Mouse (Mus musculus) c-Kit-negative CD71-positive TER-119-positive erythroid progenitor cells, embryonic 14.5 days (primary cell): ENCODE data around the gene Pnp2.
A peak's percentile ranks its signal among the peaks of the same experiment; 100 is the strongest.
"Not testable (repeated sequence)": the region's sequence is repeated elsewhere in the genome, so short reads cannot be mapped to it uniquely, and the experiment has no call there.

Source experiments
- DNase-seq: peaks from one replicate; pipeline ENCODE4 v3.0.0-alpha.2; 2013; ENCODE audit warnings: low read depth, low spot score

Pnp2 gene

DNA sequence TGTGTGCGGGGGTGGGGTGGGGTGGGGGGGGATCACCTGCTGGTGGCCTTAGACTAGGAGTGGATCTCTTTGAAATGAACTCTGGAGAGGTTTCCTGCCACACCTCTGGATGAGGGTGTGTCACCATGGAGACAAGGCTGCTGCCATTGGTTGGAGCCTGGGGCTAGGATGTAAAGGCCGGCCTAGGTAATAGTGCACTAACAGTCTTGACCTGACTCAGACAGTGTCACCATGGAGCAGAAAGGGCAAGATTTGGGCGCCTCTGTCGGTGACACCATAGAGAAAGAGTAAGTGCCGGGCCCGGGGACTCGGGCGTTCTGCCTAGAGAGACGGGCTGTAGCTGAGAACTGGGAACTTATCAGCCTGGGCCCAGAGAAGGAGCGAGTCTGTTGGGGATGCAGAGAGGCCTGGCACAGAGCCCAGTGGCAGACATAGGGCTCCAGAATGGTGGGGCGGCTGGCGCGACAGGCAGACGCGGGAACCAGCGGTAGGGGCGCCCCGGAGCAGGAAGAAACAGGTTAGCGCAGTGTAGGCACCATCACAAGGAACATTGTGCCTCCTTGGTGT, at the start of gene Pnp2:
Pnp2 (plus strand) TSS at position 51 of the 567 bp plus-strand sequence.
- DNase-seq: not testable (repeated sequence)

DNA sequence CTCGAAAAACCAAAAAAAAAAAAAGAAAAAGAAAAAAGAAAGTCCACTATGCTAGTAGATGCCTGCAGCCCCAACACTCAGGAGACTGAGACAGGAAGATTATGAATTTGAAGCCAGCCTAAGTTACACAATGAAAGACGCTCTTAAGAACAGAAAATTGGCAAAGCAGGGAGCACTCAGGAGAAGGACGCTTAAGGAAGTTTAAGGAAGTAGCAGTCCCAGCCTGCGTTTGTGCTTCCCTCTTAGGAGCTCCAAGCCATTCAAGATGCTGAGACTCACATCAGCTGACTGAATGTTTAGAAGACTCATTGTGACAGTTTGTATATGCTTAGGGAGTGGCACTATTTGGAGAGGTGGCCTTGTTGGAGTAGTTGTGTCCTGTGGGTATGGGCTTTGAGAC, 47.7 kb upstream of the Pnp2 start:
- no peak for DNase-seq

DNA sequence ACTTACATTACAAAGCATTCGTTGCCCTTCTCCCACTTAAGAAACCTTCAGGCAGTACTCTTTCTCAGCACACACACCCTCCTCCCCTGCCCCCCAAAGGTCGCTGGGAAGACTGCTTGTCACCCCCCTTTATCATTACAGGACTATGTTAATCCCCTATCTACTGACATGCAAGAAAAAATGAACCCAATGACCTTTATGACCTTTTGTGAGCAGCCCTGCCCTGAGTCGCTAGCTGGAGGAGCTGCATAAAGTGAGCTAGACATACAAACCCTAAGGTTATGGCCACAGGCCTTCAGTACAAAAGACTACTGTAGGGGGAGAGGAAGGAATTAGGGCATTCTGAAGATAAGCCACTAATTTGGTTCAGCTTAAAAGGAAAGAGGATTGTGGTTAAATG, 44.4 kb upstream of the Pnp2 start:
- DNase-seq: no peak

DNA sequence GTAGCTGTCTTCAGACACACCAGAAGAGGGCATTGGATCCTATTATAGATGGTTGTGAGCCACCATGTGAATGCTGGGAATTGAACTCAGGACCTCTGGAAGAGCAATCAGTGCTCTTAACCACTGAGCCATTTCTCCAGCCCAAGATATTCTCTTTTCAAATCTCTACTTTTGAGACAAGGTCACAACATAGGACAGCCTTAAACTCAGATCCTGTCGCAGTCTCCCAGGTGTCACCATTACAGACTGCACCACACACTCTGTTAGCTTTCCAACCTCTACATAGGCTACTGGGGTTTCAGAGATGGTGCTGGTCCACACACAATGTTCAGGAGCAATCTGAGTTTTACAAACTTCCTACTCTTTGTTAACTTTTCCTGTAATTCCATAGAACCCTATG, 32.4 kb upstream of the Pnp2 start:
- not testable (repeated sequence) for DNase-seq

DNA sequence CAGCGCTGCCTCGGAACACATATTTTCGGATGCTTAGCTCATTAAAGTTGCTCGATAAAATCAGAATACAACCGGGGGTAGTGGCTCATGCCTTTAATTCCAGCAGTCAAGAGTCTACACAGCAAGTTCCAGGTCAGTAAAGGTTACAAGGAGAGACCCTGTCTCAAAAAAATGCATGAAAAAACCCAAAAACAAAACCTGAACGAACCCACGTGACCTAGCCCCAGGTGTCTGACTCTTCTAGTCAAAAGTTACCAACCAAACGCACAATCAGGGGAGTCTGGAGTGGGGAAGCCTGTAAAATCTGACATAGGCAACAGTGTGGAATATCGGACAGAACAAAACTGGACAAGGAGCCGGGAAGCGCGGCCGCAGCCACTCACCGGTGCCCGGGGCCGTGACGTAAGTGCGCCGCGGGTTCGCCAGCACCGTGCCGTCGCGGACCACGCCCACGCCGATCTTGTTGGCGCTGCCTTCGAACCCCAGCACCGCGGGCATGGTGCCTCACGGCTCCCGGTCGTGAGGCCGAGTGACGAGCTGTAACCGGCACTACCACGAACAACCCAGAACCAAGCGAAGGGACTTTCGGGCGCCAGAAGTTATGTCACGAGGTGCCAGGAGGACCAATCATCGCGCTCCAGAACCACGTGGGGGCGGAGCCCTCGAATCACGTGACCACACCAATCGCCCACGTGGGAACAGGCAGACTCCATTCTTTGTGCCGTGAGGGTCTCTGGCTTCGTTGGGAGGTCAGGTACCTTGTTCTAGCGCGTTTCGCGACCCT, 31.3 kb upstream of the Pnp2 start, which contains the start of the genes Osgep and Apex1:
Osgep (minus strand) TSS at position 613 of the 784 bp plus-strand sequence.
Apex1 (plus strand) TSS at position 688 of the 784 bp plus-strand sequence.
- peak; percentile 92 for DNase-seq

DNA sequence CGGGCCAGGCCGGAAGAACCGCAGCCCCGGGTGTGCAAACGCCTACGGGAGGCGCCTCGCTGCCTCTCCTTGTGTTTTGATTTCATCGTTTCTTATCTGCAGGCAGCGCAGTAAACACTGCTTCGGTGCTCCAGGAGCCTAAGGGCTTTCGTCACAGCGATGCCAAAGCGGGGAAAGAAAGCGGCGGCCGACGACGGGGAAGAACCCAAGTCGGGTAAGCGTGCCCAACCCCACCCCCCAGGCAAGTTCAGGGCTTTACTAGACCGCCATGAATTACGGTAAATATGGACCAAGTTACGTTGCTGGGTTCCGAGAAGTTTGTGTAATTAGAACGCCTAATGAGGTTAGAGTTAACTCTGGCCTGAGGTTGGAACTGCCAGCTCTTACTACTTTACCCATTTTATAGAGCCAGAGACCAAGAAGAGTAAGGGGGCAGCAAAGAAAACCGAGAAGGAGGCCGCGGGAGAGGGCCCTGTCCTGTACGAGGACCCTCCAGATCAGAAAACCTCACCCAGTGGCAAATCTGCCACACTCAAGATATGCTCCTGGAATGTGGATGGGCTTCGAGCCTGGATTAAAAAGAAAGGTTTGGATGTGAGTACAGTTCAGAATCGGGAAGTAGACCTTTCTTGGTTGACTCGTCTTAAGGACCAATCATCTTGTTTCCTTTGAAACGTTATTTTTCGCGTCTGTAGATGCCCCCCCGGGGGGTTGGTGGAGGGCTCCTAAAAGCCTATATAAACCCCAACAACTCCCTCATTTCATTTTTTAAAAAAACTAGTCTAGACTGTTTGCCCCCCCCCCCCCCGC, 30.5 kb upstream of the Pnp2 start:
- no peak for DNase-seq

DNA sequence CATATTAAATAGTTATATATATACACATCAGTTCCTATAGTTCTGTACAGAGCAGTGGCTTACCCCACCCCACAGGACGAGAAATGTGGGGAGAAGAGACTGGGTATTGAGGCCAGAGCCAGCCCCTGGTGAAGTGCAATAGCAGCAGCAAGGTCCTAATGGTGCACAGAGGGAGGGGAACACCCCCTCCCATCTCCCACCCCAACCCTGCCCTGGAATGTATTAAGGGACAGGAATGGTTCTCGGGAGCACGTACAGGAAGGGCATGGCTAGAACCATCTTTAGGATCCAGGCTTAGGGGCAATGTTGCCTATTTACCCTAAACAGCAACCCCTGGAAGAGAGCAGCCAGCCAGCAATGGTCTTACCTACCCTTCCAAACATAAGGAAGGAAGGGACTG, 28.4 kb upstream of the Pnp2 start:
- no peak for DNase-seq

DNA sequence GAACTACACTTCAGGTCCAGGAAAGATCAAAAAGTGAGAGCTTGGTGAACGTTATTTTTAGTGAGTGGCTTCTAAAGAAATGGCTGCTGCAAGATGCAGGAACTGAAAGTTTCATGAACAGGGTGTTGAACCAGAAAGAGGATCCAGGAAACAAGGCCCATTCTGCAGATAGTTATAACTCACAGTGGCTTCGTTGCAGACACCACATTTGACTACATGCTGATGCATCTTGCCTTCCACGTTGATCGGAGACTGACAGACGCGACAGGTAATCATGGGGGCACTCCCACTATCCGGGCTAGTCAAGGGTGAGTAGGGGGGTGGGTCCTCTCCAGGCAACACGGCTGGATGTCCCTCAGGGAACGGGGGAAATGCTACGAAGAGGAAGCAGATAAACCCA, 25.8 kb upstream of the Pnp2 start:
- no peak for DNase-seq

DNA sequence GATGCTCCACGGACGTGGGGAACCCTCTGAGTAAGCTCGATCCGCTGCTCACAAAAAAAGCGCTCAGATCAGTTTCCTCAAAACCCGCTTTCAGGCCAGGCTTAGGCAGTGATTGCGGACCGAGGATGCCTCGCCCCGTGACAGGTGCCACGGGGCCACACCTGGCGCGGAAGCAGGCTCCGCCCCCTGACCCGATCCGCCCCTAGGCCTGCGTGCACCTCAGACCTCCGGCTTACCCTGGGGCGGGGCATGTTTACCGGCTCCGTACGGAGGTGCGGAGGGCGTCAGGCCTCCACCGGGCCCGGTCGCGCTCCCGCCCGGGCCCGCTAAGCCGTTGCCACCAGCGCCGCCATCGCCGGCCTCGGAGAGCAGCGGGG, 25.4 kb upstream of the Pnp2 start:
- DNase-seq: no peak

DNA sequence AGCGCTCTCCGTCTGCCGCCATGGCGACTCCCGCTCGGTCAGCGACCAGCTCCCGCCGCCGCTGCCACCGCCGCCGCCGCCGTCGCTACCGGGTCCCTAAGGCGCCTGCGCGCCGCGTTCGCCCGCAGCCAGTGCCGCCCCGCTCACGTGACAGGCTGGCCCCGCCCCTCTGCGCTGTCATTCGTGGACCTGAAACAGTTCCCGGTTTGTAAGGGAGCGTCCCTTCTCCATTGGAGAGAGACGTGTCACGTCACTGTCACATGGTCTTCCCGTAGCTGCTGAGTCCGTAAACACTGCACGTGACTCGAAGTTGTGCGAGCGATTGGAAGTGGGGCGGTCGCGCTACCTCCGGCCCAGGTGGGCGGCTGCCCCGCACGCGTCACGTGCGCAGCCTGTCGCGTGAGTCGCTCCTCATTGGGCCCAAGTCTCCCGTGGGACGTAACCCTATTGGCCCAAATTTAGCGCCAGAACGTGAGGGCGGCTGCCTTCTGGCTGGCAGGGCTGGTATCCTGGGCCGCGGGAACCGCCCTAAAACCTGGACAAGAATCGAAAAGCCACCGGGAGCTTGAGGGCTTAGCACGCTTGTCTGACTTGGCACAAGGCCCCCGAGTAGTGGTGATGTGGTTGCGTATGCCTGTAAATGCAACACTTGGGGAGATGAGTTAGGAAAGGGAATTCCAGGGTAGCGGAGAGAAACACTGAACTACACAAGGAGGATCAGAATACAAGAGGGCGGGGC, 24.9 kb upstream of the Pnp2 start, which contains the start of the genes Pip4p1 and Pnp:
Pip4p1 (minus strand) TSS at position 103 of the 739 bp plus-strand sequence.
Pnp (plus strand) TSS at position 329 of the 739 bp plus-strand sequence.
- DNase-seq: peak; percentile 98

DNA sequence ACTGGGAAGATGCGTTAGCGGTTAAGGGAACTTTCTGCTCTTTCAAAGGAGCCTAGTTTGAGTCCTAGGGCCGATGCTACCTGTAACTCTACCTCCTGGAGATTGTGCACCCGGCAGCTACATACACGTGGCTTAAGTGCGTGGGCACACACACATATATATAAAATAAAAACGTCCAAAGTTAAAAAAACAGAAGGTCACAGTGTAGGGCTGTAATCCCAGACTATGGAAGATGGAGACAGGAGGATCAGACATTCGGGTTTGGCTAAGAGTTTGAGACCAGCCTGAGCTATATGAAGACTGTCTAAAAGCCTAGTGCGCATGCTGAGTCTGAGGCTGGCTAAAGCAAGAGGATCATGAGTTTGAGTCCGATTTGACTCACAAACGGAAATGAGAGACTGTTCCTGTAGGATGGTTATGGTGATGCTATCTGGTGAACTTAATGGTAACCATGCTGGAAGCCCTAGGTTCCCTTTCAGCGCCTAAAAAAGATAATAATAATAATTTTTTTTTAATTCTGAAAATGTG, 24.2 kb upstream of the Pnp2 start:
- no peak for DNase-seq

DNA sequence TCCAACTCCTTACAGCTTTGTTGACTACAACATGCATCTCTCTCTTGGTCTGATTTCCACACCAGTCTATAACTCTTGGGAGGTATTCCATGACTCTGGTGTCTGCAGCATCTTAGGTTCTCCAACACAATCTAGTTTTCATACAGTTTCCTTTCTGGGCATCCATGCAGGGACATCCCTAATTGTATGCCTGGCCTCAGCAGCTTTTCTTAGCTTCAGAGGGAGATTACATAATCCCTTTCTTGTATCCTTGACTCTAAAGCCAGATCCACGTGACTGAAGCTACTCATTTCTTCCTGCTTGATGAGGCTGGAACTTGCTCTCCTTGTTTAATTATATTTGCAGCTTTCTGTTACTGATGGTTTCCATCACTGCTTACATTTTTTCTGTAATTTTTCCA, 19.1 kb upstream of the Pnp2 start:
- DNase-seq: no peak

DNA sequence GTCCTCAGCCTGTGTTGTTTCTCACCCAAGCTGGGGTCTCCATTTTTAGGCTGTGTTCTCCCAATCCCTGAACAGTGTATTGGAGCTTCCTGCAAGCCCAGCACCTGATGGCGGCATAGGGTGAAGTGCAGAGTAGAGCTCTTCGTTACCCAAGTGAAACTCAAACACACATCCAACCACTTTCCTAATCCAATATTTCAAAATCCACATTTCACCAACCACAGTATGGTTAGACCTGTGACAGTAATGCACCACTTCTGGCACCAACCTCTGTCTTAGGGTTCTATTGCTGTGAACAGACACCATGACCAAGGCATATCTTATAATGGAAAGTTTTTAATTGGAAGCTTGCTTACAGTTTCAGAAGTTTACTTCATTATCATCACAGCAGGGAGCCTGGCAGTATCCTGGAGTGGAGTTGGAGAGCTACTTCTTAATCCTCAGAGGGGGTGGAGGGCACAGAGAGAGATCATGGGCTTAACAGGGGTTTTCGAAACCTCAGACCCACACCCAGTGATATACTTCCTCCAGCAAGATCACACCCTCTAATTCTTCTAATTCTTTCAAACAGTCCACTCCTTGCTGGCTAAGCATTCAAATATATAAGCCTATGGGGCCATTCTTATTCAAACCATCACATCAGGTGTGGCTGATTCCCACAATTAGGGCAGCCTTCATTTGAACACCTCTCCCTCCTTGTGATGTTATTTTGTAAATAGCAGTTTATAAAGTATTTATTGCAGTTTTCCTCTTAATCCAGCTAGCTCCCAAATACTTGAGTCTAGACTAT, 17.5 kb upstream of the Pnp2 start:
- no peak for DNase-seq

DNA sequence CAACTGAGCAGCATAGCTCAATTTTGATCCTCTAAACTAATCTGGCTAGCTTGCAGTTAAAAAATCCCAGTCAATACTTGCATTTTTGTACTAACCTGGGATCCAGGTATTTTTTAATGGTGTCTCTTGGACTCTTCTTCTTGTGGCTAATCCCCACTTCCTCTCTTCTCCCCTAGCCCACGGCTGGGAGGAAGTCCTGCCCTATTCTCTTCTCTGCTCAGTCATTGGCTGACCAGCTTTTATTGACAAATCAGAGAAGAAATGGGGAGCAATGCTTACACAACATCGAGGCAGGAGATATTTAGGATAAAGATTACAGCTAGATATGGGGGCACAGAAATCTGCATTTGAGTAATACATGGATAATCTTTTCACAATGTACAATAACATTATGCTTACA, 16.9 kb upstream of the Pnp2 start:
- no peak for DNase-seq

DNA sequence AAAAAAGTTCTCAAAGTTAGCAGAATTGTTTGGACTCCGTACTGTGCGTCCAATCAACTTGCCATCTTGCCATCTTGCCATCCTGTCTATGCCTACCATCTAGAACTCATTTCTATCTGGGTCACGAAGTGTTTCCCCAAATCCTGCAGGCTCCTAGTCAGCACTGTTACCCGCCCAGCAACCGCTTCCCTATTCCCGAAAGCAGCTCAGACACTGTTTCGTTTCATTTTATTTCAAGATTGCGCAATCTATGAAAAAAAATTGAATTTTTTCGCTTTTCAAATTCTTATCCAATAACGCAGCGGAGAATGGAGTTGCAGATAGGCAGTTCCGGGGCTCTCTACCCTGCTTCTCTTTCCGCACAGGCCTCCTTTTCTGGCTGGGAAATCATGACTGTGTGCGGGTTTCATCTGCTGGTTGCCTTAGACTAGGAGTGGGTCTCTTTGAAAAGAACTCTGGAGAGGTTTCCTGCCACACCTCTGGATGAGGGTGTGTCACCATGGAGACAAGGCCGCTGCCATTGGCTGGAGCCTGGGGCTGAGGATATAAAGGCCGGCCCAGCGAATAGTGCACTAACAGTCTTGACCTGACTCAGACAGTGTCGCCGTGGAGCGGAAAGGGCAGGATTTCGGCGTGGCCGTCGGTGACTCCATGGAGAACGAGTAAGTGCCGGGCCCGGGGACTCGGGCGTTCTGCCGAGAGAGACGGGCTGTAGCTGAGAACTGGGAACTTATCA, 11.7 kb upstream of the Pnp2 start, which contains the start of gene Gm49342:
Gm49342 (plus strand) TSS at position 586 of the 736 bp plus-strand sequence.
- DNase-seq: peak; percentile 91

DNA sequence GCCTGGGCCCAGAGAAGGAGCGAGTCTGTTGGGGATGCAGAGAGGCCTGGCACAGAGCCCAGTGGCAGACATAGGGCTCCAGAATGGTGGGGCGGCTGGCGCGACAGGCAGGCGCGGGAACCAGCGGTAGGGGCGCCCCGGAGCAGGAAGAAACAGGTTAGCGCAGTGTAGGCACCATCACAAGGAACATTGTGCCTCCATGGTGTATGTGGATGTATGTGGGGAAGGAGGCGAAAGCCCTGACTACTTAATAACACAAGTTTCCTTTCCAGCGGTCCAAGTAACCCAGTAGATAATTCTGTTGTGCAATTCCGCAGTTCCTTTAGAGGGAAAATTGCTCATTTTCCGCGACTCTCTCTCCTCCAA, 11.1 kb upstream of the Pnp2 start:
- DNase-seq: not testable (repeated sequence)

DNA sequence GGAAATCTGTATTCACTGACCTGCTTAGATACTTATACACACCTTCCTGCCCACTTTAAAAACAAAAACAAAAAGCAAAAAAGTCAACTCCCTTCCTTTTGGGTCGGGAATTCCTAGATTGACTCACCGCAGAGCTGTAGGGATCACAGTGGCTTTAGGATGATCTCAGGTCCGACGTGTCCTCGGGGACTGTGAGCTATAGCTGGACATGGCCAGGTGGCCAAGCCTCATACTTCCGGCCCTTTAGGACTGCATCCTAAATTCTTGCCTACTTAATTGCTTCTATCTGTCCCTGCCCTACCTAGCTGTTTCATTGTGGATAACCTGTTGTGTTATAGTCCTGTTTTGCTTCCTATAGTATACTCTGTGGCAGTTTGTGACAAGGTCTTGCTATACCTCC, 10.7 kb upstream of the Pnp2 start:
- DNase-seq: not testable (repeated sequence)

DNA sequence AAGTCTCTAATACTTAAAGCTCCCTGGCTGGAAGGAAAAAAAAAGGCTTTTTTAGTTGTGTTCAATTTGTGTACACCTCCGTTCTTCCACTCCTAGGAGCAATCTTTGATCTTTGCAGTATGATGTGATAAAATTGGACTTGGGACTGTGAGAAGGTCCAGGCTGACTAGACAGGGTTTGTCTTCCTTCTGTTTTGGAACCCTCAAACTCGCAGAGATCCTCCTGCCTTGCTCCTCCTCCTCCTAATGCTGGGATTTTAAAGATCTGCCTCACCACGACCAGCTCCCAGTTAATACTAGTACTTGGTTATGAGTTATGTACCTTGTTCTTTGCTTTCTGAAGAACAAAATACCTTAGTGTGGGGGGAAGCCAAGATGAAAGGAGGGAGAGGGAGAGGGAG, 10.3 kb upstream of the Pnp2 start:
- DNase-seq: not testable (repeated sequence)

DNA sequence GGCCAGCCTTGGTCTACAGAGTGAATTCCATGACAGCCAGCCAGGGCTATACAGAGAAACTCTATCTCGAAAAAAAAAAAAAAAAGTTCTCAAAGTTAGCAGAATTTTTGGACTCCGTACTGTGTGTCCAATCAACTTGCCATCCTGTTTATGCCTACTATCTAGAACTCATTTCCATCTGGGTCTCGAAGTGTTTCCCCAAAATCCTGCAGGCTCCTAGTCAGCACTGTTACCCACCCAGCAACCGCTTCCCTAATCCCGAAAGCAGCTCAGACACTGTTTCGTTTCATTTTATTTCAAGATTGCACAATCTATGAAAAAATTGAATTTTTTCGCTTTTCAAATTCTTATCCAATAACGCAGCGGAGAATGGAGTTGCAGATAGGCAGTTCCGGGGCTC, 305 bp upstream of the Pnp2 start:
- no peak for DNase-seq

DNA sequence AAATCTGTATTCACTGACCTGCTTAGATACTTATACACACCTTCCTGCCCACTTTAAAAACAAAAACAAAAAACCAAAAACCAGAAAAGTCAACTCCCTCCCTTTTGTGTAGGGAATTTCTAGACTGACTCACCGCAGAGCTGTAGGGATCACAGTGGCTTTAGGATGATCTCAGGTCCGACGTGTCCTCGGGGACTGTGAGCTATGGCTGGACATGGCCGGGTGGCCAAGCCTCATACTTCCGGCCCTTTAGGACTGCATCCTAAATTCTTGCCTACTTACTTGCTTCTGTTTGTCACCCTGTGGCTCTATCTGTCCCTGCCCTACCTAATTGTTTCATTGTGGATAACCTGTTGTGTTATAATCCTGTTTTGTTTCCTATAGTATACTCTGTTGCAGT, 932 bp downstream of the Pnp2 start:
- not testable (repeated sequence) for DNase-seq
